Mouse (Mus musculus): ENCODE measurements at regions not wholly inside any gene's neighbourhood (a gene's known extent, or its start where the extent isn't known, plus 50 kb on each side); places are given as distances from the start of the nearest gene placed in this dataset.
"Not testable (repeated sequence)": the region's sequence is repeated elsewhere in the genome, so short reads cannot be mapped to it uniquely, and the experiment has no call there.

DNA sequence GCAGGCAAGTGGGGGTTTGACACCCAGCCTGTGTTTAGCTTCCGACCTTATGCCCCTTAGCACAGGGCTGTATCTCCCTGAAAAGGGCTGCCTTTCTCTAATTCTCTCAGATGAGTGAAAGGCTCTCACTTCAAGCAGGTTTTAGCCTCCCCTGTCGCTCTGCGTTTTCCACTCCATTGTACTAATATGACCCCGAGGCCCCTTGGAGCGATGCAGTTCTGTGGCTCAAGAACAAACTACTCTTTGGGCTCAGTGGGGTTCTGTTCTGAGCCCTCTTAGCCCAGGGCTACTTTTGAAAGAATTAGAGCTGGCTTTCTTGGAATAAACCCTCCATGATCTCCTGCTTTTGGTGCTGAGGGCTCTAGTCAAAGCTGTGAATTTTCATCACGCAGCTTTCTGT is 53.4 kb upstream of the Castor2 start:
- Histone ChIP-seq H3K27ac (no peak overlapping the region), H3K4me3 (no peak overlapping the region)
- intact Hi-C loops (cut with DNase I) = no loop called here
- DNase-seq (ENCODE audit: extremely low spot score in 1 of 2, low spot score in 2 of 2) = no peak
- no peak for TF ChIP-seq CTCF (IDR thresholded peaks at IDR 0.05)

DNA sequence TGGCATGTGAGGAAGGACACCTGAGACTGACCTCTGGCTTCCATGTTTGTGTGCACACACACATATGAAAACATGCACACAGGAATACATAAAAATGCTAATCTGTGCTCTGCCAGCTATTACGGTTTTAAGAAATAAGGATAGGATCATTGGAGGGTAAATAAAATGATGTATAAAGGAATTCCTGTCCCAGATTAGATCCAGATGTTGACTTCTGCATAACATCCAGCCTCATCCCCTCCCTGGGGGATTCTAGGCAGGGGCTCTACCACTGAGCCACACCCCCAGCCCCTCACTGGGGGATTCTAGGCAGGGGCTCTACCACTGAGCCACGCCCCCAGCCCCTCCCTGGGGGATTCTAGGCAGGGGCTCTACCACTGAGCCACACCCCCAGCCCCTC is 56.6 kb upstream of the Castor2 start:
- H3K27ac ChIP-seq; H3K4me3 ChIP-seq; DNase-seq (ENCODE audit: extremely low spot score in 1 of 2, low spot score in 2 of 2); intact Hi-C loops (cut with DNase I): not testable (repeated sequence)

- no peak overlapping the region for H3K27ac ChIP-seq
- no peak for TF ChIP-seq CTCF (IDR thresholded peaks at IDR 0.05)
- peak; percentile 16 to 19 for DNase-seq (ENCODE audit: extremely low spot score in 1 of 2, low spot score in 2 of 2)
- no peak overlapping the region for H3K4me3 ChIP-seq
- intact Hi-C loops (cut with DNase I) = no loop called here
Measured at GRCm38 (mm10) chr5:134027316-134027966, 72.1 kb upstream of the Castor2 start.

DNA sequence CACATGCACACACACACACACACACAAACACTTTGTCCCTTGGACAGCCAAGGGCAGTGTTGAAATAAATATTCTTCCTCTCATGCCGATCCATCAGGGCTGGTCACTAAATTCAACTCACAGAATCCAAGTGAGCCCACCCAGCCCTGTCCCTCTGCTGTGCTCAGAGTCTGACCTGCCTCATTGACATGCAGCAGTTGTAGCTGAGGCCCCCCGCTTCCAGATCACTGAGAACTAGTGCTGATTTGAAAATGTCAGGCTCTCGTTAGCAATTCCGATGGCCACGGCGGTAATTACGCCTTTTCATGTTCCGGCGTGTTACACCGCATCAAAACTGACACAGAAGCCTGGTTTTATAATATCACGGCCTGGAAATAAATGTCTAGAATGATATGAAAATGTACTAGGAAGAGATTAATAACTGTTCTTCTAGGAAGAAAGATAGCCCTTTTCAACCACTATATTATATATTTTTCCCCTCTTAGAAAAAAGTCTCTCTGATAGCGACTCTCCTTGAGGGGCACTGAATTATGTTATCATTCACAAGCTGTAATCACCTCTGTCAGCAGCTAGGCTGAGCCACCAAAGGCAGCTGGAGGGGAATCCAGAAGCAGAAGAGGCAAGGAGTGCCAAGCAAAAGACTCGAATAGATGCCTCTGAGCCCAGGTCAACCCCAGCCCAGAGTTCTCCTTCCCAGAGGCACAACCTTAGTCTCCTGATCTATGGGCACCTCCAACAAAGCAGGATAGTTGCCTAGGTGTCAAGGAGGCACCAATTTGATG is 79.7 kb upstream of the Castor2 start:
- TF ChIP-seq CTCF (IDR thresholded peaks at IDR 0.05) = no peak
- no peak for DNase-seq (ENCODE audit: extremely low spot score in 1 of 2, low spot score in 2 of 2)
- intact Hi-C loops (cut with DNase I) = no loop called here
- H3K4me3 ChIP-seq = no peak overlapping the region
- no peak overlapping the region for H3K27ac ChIP-seq

DNA sequence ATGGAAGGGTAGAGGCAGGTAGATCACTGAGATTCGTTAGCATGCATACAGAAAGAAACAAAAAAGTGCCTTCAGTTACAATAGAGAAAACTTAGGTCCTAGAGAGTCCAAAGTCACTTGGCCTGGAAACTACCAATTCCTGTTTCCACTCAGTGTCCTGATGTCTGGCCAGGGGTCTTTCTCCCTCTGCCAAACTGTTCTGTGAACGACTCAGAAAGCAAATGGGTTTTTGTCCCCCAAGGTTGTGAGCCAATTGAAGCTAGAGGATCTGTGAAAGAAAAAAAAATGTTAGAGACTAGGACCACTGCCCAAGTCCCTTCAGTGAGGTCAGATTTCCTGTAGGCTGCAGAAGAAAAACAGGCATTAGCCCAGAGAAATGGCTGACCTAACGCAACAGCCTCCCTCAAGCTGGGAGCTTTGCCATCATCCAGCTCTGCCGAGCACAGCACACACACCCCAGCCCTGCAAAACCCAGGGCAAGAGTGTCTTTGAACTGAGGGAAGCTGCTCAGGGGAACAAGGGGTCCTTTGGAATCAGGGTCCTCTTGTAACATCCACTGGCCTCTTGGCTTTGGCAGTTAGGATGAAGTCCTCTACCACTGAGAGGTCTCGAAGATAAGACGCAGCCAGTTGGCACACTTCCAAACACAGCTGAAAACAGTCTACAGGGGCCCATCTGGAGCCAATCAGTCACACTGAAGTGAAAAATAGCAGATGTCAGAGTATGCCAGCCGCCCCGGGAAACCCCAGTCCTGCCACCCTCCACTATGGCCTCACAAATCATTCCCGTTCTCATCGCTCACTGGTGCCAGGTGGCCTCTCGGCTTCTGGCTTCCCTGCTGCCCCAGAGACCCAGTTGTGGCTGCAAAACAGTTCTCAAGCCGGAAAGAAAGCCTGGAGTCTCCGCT is 85.0 kb upstream of the Castor2 start:
- no peak overlapping the region for H3K4me3 ChIP-seq
- DNase-seq (ENCODE audit: extremely low spot score in 1 of 2, low spot score in 2 of 2) = peak in 1 of 2 experiments; percentile 13
- intact Hi-C loops (cut with DNase I) = no loop called here
- TF ChIP-seq CTCF (IDR thresholded peaks at IDR 0.05) = no peak
- no peak overlapping the region for H3K27ac ChIP-seq

DNA sequence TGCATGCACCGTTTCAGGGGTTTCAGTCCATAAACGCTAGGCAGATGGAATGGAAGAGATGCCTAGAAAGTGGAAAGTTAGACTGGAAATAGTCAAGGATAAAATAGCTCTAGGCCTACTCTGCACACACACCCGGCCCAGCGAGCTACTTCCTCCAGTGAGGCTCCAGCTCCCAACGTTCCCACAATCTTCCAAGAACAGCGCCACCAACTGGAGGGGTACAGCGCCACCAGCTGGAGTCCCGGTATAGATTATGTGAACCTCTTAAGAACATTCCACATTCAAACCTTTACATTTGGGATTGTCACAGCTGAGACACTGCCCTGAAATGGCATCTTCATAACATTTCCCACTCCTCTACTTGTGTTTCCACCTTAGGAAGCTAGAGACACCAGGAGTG is 86.3 kb upstream of the Castor2 start:
- DNase-seq (ENCODE audit: extremely low spot score in 1 of 2, low spot score in 2 of 2) = no peak
- TF ChIP-seq CTCF (IDR thresholded peaks at IDR 0.05) = no peak; the same call in 1 of the 2 replicates
- intact Hi-C loops (cut with DNase I) = no loop called here
- no peak overlapping the region for H3K27ac ChIP-seq
- H3K4me3 ChIP-seq = no peak overlapping the region

- Histone ChIP-seq H3K4me3 (no peak overlapping the region), H3K27ac (no peak overlapping the region)
- no peak for TF ChIP-seq CTCF (IDR thresholded peaks at IDR 0.05)
- intact Hi-C loops (cut with DNase I) = loop anchor here (10.0 kb wide), 3 partner anchors 205 to 1895 kb away; no protein-coding TSS in a partner anchor
- DNase-seq (ENCODE audit: extremely low spot score in 1 of 2, low spot score in 2 of 2) = no peak
Measured at GRCm38 (mm10) chr5:134009843-134010242, 89.7 kb upstream of the Castor2 start.

DNA sequence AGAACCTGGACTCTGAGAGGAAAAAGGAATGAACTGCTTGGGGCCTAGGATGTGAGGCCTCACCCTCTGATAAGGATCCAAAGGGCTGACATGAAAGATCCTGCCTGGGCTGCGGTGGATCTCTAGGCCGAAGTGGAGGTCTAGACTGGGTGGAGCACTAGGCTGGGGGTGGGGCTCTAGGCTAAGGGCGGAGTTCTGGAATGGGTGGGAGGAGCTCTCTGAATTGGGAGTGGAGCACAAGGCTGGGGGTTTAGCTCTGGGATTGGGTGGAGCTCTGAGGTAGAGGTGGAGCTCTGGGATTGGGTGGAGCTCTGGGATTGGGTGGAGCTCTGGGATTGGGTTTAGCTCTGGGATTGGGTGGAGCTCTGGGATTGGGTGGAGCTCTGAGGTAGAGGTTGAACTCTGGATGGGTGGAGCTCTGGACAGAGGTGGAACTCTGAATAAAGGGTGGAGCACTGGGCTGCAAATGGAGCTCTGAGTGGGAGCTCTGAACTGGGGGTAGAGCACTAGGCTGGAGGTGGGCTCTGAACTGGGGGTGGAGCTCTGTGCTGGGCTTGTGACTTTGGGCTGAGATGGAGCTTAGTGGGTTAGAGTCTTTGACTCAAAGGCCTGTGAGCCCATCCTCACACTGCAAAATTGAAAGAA is 92.3 kb upstream of the Castor2 start:
- intact Hi-C loops (cut with DNase I) = loop anchor here (10.0 kb wide), 3 partner anchors 202 to 1892 kb away; no protein-coding TSS in a partner anchor
- DNase-seq (ENCODE audit: extremely low spot score in 1 of 2, low spot score in 2 of 2) = peak in 1 of 2 experiments; percentile 12
- Histone ChIP-seq H3K4me3 (no peak overlapping the region), H3K27ac (no peak overlapping the region)
- no peak for TF ChIP-seq CTCF (IDR thresholded peaks at IDR 0.05)

DNA sequence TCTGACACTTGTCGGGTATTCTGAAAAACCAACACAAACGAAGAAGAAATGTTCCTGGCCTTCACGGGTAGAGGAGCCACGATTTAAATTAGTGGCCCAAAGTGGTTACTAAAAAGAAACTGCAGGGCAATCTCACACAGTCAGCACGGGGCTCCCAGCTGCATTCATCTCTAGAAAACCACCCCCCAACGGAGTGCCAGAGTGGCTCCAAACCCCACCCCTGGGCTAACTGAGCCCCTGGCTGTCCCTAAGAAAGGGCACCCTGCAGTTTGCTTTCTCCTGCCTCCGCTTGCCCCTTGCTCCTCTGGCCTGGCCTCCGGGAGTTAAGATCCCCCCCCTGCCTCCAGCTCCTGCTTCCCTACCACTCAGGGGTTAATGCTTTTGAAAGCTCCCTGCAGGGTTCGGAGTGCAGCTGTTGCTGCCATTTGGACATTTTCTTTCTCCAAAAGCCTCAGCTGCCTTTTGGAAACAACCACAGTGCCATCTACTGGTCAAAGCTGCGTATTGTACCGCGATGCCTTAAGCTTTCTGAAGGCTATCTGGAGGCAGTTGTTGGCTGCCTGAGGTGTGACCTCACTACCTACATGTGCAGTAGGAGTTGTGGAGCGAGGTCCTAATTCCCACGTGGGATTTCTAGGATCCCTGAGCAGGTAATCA is 92.9 kb upstream of the Castor2 start:
- peak; percentile 72 to 86 for DNase-seq (ENCODE audit: extremely low spot score in 1 of 2, low spot score in 2 of 2)
- peak overlapping the region; percentile 16; the same call in 1 of the 2 replicates for H3K4me3 ChIP-seq
- H3K27ac ChIP-seq = no peak overlapping the region
- peak; percentile 94 for TF ChIP-seq CTCF (IDR thresholded peaks at IDR 0.05)
- intact Hi-C loops (cut with DNase I) = loop anchor here (10.0 kb wide), 3 partner anchors 202 to 1892 kb away; no protein-coding TSS in a partner anchor

DNA sequence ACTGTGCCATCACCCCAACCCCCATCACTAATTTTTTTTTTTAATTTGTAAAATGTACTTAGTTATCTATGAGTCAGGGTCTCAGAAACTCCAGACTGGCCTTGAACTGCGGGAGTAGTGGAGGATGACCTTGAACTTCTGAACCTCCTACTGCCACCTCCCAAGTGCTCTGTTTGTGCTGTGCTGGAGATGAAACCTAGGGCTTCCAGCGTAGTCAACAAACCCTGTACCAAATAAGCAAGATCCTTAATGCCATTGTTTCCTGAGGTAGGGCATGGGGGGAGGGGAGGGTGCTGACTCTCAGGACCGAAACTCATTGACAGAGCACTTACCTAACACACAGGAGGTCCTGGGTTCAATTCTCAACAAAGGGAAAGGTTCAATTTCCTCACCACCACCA is 93.5 kb upstream of the Castor2 start:
- intact Hi-C loops (cut with DNase I) = loop anchor here (10.0 kb wide), 3 partner anchors 201 to 1891 kb away; no protein-coding TSS in a partner anchor
- DNase-seq (ENCODE audit: extremely low spot score in 1 of 2, low spot score in 2 of 2) = no peak
- TF ChIP-seq CTCF (IDR thresholded peaks at IDR 0.05) = no peak
- Histone ChIP-seq H3K27ac (no peak overlapping the region), H3K4me3 (no peak overlapping the region)

GRCm38 (mm10) chr5:134000100-134000499 is 99.4 kb upstream of the Castor2 start:
- no peak overlapping the region for H3K4me3 ChIP-seq
- TF ChIP-seq CTCF (IDR thresholded peaks at IDR 0.05) = no peak
- no peak for DNase-seq (ENCODE audit: extremely low spot score in 1 of 2, low spot score in 2 of 2)
- no peak overlapping the region for H3K27ac ChIP-seq
- intact Hi-C loops (cut with DNase I) = loop anchor here (10.0 kb wide), 3 partner anchors 195 to 1885 kb away; no protein-coding TSS in a partner anchor

Measured in left cerebral cortex, adult 2 months (tissue).